Mouse (Mus musculus) hindbrain, embryonic 12.5 days (tissue): ENCODE results near the gene Hint1. TPM values are rescaled to one million over a fixed set of nuclear protein-coding genes. Genes with fewer than 3 reads are reported as not detected.

ENCODE experiments used
- ATAC-seq: fragments of 200-750 bp; cut with Nextera tagmentation; 2 replicates; pipeline ENCODE4 v1.8.0; 2017; ENCODE audit warnings: moderate TSS enrichment; ENCODE audit not compliant: low FRiP score
- H3K27ac ChIP-seq: fragments of 300-500 bp; sonication (generic); 2 replicates; pipeline ENCODE4 v1.5.1; 2016; ENCODE audit warnings: mild to moderate bottlenecking
- H3K27me3 ChIP-seq: fragments of 300-500 bp; sonication (generic); 2 replicates; pipeline ENCODE4 v1.6.1; 2016; ENCODE audit warnings: mild to moderate bottlenecking
- H3K36me3 ChIP-seq: fragments of 300-500 bp; sonication (generic); 2 replicates; pipeline ENCODE4 v1.6.1; 2016; ENCODE audit warnings: mild to moderate bottlenecking
- H3K4me1 ChIP-seq: fragments of 300-500 bp; sonication (generic); 2 replicates; pipeline ENCODE4 v1.6.1; 2016
- H3K4me2 ChIP-seq: fragments of 300-500 bp; sonication (generic); replicated peaks from 2 replicates; pipeline ENCODE4 v1.6.1; 2016; ENCODE audit warnings: mild to moderate bottlenecking
- H3K4me3 ChIP-seq: fragments of 300-500 bp; sonication (generic); 2 replicates; pipeline ENCODE4 v1.5.1; 2016; ENCODE audit warnings: mild to moderate bottlenecking
- H3K9ac ChIP-seq: fragments of 300-500 bp; sonication (generic); 2 replicates; pipeline ENCODE4 v1.6.1; 2016; ENCODE audit warnings: mild to moderate bottlenecking, moderate library complexity
- H3K9me3 ChIP-seq: fragments of 300-500 bp; sonication (generic); replicated peaks from 2 replicates; pipeline ENCODE4 v1.6.1; 2016; ENCODE audit warnings: mild to moderate bottlenecking
- WGBS: fragments of 180-500 bp; shearing (Covaris S2); methylation state at CpG from one replicate; pipeline ENCODE4 v1.1.7; 2016; 5-methylcytosine and 5-hydroxymethylcytosine counted together
- polyA plus RNA-seq: library from polyadenylated mRNA; unstranded; fragments of >200 nt; fragmentation: Nextera tagmentation; extraction: Ambion mirVana; gene quantifications from 2 replicates; pipeline ENCODE4 v1.2.1, GENCODE M21; 2016

The Hint1 gene
- polyA plus RNA-seq, 1 experiment from 2014 or later: 656 TPM

GRCm38 (mm10) chr11:54917461-54917860, 51.3 kb downstream of the Hint1 start:
- Histone ChIP-seq H3K27me3 (no peaks in the 10 kb centered on the region), H3K9me3 (no peaks in the 10 kb centered on the region), H3K4me1 (no peaks in the 10 kb centered on the region), H3K36me3 (peaks cover 76% of the 10 kb centered on the region), H3K4me2 (no peak overlapping the region), H3K4me3 (no peak overlapping the region), H3K9ac (no peak overlapping the region), H3K27ac (no peak overlapping the region)
- 97% methylated on average over 7 of the region's 7 CpGs for WGBS
- ATAC-seq: no peak

- 91% methylated on average over 4 of the region's 4 CpGs for WGBS
Observed at GRCm38 (mm10) chr11:54918273-54918672, 52.1 kb downstream of the Hint1 start.

More at GRCm38 (mm10) chr11:54918273-54918672, 52.1 kb downstream of the Hint1 start:
- Histone ChIP-seq H3K27me3 (no peaks in the 10 kb centered on the region), H3K9me3 (no peaks in the 10 kb centered on the region), H3K4me1 (no peaks in the 10 kb centered on the region), H3K4me3 (no peak overlapping the region), H3K36me3 (peaks cover 76% of the 10 kb centered on the region), H3K27ac (no peak overlapping the region), H3K9ac (no peak overlapping the region), H3K4me2 (no peak overlapping the region)
- ATAC-seq: no peak

Other genes starting within 250 kb of the Hint1 start
- 198 and 205 TPM in 2 replicates for gene Cdc42se2, start 78.7 kb upstream of the Hint1 start, polyA plus RNA-seq
- 5.5 and 10.8 TPM in 2 replicates for gene Lyrm7, start 5.5 kb upstream of the Hint1 start, polyA plus RNA-seq
- gene Gpx3, start 36.1 kb downstream of the Hint1 start, polyA plus RNA-seq: 67.5 and 68.6 TPM in 2 replicates
- gene Tnip1, start 96.5 kb downstream of the Hint1 start, polyA plus RNA-seq: 19.0 and 20.8 TPM in 2 replicates
- 121 and 140 TPM in 2 replicates for gene Anxa6, start 167.1 kb downstream of the Hint1 start, polyA plus RNA-seq
- gene Ccdc69, start 211.7 kb downstream of the Hint1 start, polyA plus RNA-seq: 0.49 and 0.60 TPM in 2 replicates
- 15.4 and 15.5 TPM in 2 replicates for gene Gm2a, start 231.7 kb downstream of the Hint1 start, polyA plus RNA-seq